Mouse (Mus musculus): Measurements from ENCODE around the gene Vps11.

DNA sequence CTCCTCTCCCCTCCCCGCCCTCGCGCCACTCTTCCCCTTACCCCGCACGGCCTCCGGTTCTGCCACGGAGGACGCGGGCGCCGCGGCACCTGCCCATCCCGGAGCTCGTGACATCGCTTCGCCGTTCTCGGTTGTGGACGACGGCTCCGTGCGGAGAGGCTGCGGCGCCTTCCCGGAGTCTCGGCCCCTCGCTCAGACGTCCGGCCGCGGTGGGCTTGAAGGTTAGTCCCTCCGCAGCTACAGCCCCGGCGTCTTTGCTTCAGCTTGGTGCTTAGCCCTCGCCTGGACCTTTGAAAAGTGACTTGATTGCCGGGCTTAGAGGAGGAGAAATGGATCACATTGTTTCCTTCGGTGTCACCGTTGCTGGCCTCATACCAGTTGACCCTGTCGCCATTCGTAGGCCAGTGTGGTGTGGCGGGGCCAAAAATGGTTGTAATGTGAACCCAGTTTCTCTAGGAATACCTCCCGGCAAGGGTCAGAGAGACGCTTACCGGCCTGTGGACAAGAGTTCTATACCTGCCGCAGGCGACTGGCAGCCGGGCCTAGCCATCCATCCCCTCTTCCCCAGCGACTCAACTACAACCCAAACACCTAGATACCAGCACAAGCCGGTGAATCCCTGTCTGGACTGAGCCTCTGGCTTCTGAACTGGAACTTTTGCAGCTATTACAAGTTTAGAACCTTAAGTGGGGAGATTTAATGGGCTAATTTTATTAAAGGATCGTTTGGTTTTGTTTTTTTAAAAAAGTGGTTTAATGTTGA is 26.0 kb downstream of the Vps11 start:
- TF ChIP-seq CTCF (IDR thresholded peaks at IDR 0.05; ENCODE audit: extremely low read depth, insufficient read length, insufficient replicate concordance, low read depth, low read length) (no peak), POLR2A (IDR thresholded peaks at IDR 0.05; ENCODE audit: low read depth, low read length) (no peak; the same call in 1 of the 2 replicates)

Measured in small intestine, adult 2 months (tissue).